Mouse (Mus musculus) cerebellum, adult 2 months (tissue): ENCODE measurements around the gene Foxk2.

ENCODE experiments used
- CTCF ChIP-seq: fragments of 200-500 bp; IDR thresholded peaks from 2 replicates; pipeline ENCODE4 v1.5.1; 2011; ENCODE audit warnings: low read depth, mild to moderate bottlenecking, control low read depth, low read length, moderate library complexity, borderline replicate concordance; ENCODE audit not compliant: insufficient read depth
- POLR2A ChIP-seq: fragments of 200-500 bp; IDR thresholded peaks from 2 replicates; pipeline ENCODE4 v1.6.1; 2011; ENCODE audit warnings: low read length, control low read depth, borderline replicate concordance; ENCODE audit not compliant: insufficient read depth

- TF ChIP-seq CTCF = no peak
- no peak for TF ChIP-seq POLR2A
These were observed 30.1 kb downstream of the Foxk2 start for GRCm38 (mm10) chr11:121289859-121290258.
